20 mouse cellular contexts compared by ENCODE assay signal in genomic region chr3:106074824-106075223, GRCm38 (mm10). TPM values are rescaled to one million over a fixed set of nuclear protein-coding genes. Genes with fewer than 3 reads are reported as not detected.
A peak's percentile ranks its signal among the peaks of the same experiment; 100 is the strongest.
DNase-seq lines count a peak whose midpoint lies in the region; ATAC-seq and TF ChIP-seq lines count a peak whose summit lies in the region.
"Had no signal": no experiment of that assay in that cellular context is flagged by ENCODE, and none has a peak within 500 bp of the region (broad histone marks: within the 10 kb centered on the region; RNA-seq: fewer than 3 reads in every experiment).

No protein-coding gene starts in this region.

- H3K9me3 ChIP-seq in kidney, embryonic 15.5 days (replicated peaks) = no peaks in the 10 kb centered on the region
- no peaks in the 10 kb centered on the region for H3K9me3 ChIP-seq in lung, postnatal 0 days (ENCODE audit: low read length)
- H3K9me3 ChIP-seq in stomach, embryonic 15.5 days = no peaks in the 10 kb centered on the region
- H3K9me3 ChIP-seq in stomach, postnatal 0 days (ENCODE audit: control insufficient read depth, low read length) = no peaks in the 10 kb centered on the region
- H3K9me3 ChIP-seq: embryonic facial prominence, embryonic 12.5 days; forebrain, embryonic 12.5 days; hindbrain, embryonic 10.5 days had no signal

- no peak overlapping the region for H3K9ac ChIP-seq in kidney, embryonic 15.5 days
- H3K9ac ChIP-seq in lung, postnatal 0 days (replicated peaks; ENCODE audit: low read depth) = no peak overlapping the region
- H3K9ac ChIP-seq in stomach, embryonic 15.5 days = no peak overlapping the region
- no peak overlapping the region for H3K9ac ChIP-seq in stomach, postnatal 0 days (ENCODE audit: low read length)
- H3K9ac ChIP-seq: embryonic facial prominence, embryonic 12.5 days; forebrain, embryonic 12.5 days; hindbrain, embryonic 14.5 days had no signal

- no peaks in the 10 kb centered on the region for H3K27me3 ChIP-seq in kidney, embryonic 15.5 days
- no peaks in the 10 kb centered on the region for H3K27me3 ChIP-seq in lung, postnatal 0 days (replicated peaks; ENCODE audit: insufficient read depth, low read length)
- no peaks in the 10 kb centered on the region for H3K27me3 ChIP-seq in stomach, embryonic 15.5 days (replicated peaks)
- no peaks in the 10 kb centered on the region for H3K27me3 ChIP-seq in stomach, postnatal 0 days (ENCODE audit: control insufficient read depth, insufficient read depth, low read length)
- H3K27me3 ChIP-seq: embryonic facial prominence, embryonic 12.5 days; forebrain, embryonic 12.5 days had no signal

- H3K4me1 ChIP-seq in kidney, embryonic 15.5 days = no peaks in the 10 kb centered on the region
- no peaks in the 10 kb centered on the region for H3K4me1 ChIP-seq in lung, postnatal 0 days (ENCODE audit: insufficient read depth, low read depth, low read length)
- no peaks in the 10 kb centered on the region for H3K4me1 ChIP-seq in stomach, embryonic 15.5 days
- H3K4me1 ChIP-seq in stomach, postnatal 0 days (replicated peaks; ENCODE audit: control insufficient read depth, insufficient read depth) = no peaks in the 10 kb centered on the region
- H3K4me1 ChIP-seq: embryonic facial prominence, embryonic 12.5 days; forebrain, embryonic 12.5 days; hindbrain, embryonic 10.5 days had no signal

- DNase-seq in kidney, postnatal 14 days = no peak
- peak; percentile 31 for DNase-seq in lung, postnatal 0 days (ENCODE audit: low spot score)
- DNase-seq in lung, postnatal 4 days = no peak
- DNase-seq in stomach, postnatal 0 days (ENCODE audit: low spot score) = no peak
- no peak for DNase-seq in T-cell, adult 2 months (ENCODE audit: low spot score)
- DNase-seq: adrenal gland, adult 8-10 months; adrenal gland, postnatal 36 days; cerebellum, adult 2 months; cerebellum, postnatal 14 days; embryo, embryonic 11 days; gastrocnemius, postnatal 10 days; heart, adult 18-20 months had no signal

- WGBS in kidney, embryonic 15.5 days = 50% methylated on average over 1 of the region's 1 CpGs
- WGBS in lung, postnatal 0 days = 17% methylated on average over 1 of the region's 1 CpGs
- 35% methylated on average over 1 of the region's 1 CpGs for WGBS in stomach, embryonic 15.5 days
- WGBS in stomach, postnatal 0 days = 18% methylated on average over 1 of the region's 1 CpGs

- H3K27ac ChIP-seq in kidney, embryonic 15.5 days = no peak overlapping the region
- H3K27ac ChIP-seq in lung, postnatal 0 days (ENCODE audit: low read length) = no peak overlapping the region
- no peak overlapping the region for H3K27ac ChIP-seq in stomach, embryonic 15.5 days
- no peak overlapping the region for H3K27ac ChIP-seq in stomach, postnatal 0 days (replicated peaks)
- H3K27ac ChIP-seq: embryonic facial prominence, embryonic 12.5 days; forebrain, embryonic 12.5 days; hindbrain, embryonic 10.5 days; hindbrain, embryonic 14.5 days had no signal

- H3K36me3 ChIP-seq in kidney, embryonic 15.5 days = no peaks in the 10 kb centered on the region
- H3K36me3 ChIP-seq in lung, postnatal 0 days (ENCODE audit: insufficient read depth, low read length) = no peaks in the 10 kb centered on the region
- no peaks in the 10 kb centered on the region for H3K36me3 ChIP-seq in stomach, embryonic 15.5 days
- no peaks in the 10 kb centered on the region for H3K36me3 ChIP-seq in stomach, postnatal 0 days (ENCODE audit: control insufficient read depth, insufficient read depth, low read length)
- H3K36me3 ChIP-seq: embryonic facial prominence, embryonic 12.5 days; forebrain, embryonic 12.5 days; hindbrain, embryonic 10.5 days had no signal

- ATAC-seq in kidney, embryonic 15.5 days (replicated peaks; ENCODE audit: low FRiP score) = 0 out of 2 replicates have a peak, but pooled peaks have one; percentile 43
- no peak for ATAC-seq in lung, postnatal 0 days
- peak; percentile 86 for ATAC-seq in stomach, embryonic 15.5 days (ENCODE audit: insufficient read depth, low FRiP score, low read depth)
- peak; percentile 76; the same call in 1 of the 2 replicates for ATAC-seq in stomach, postnatal 0 days (ENCODE audit: low FRiP score, low TSS enrichment)
- ATAC-seq: forebrain, embryonic 16.5 days had no signal

- no peak overlapping the region for H3K4me2 ChIP-seq in kidney, embryonic 15.5 days
- no peak overlapping the region for H3K4me2 ChIP-seq in lung, postnatal 0 days (replicated peaks; ENCODE audit: low read depth, low read length)
- H3K4me2 ChIP-seq in stomach, embryonic 15.5 days = no peak overlapping the region
- no peak overlapping the region for H3K4me2 ChIP-seq in stomach, postnatal 0 days (replicated peaks; ENCODE audit: low read depth)
- H3K4me2 ChIP-seq: embryonic facial prominence, embryonic 12.5 days; forebrain, embryonic 12.5 days; heart, embryonic 11.5 days; hindbrain, embryonic 14.5 days had no signal

- no peak for TF ChIP-seq EP300 in lung, postnatal 0 days (IDR thresholded peaks at IDR 0.05)
- TF ChIP-seq EP300 in stomach, postnatal 0 days (optimal IDR thresholded peaks at IDR 0.05) = no peak

- TF ChIP-seq CTCF in lung, postnatal 0 days (IDR thresholded peaks at IDR 0.05) = no peak
- no peak for TF ChIP-seq CTCF in stomach, postnatal 0 days (IDR thresholded peaks at IDR 0.05; ENCODE audit: low read depth)

- no peak overlapping the region for H3K4me3 ChIP-seq in kidney, embryonic 15.5 days (replicated peaks)
- H3K4me3 ChIP-seq in lung, postnatal 0 days (ENCODE audit: low read depth, low read length) = no peak overlapping the region
- H3K4me3 ChIP-seq in stomach, embryonic 15.5 days (replicated peaks) = no peak overlapping the region
- H3K4me3 ChIP-seq in stomach, postnatal 0 days (ENCODE audit: low read depth, low read length) = no peak overlapping the region
- H3K4me3 ChIP-seq: embryonic facial prominence, embryonic 12.5 days; forebrain, embryonic 12.5 days; hindbrain, embryonic 10.5 days had no signal

RNA-seq across cellular contexts. Expression of gene Chia1, which starts 38.2 kb away (rescaled TPM):
- 0.13 TPM in 1 of 2 replicates, not detected in the other for polyA plus RNA-seq in kidney, embryonic 15.5 days (2015; fragmentation: Nextera tagmentation; extraction: Ambion mirVana)
- polyA plus RNA-seq in lung, postnatal 0 days (2015; fragmentation: Nextera tagmentation; extraction: Ambion mirVana) = 47.1 and 69.6 TPM in 2 replicates
- 0.10 and 0.24 TPM in 2 replicates for polyA plus RNA-seq in stomach, embryonic 15.5 days (2015; fragmentation: Nextera tagmentation; extraction: Ambion mirVana)
- 1.5 and 1.9 TPM in 2 replicates for polyA plus RNA-seq in stomach, postnatal 0 days (2015; fragmentation: Nextera tagmentation; extraction: Ambion mirVana)
- polyA plus RNA-seq: embryonic facial prominence, embryonic 12.5 days; forebrain, embryonic 12.5 days had no signal

RNA-seq across cellular contexts. Expression of gene Chil5, which starts 42.2 kb away (rescaled TPM):
- polyA plus RNA-seq in kidney, embryonic 15.5 days (2015; fragmentation: Nextera tagmentation; extraction: Ambion mirVana) = not detected in 2 replicates
- 0.20 and 0.30 TPM in 2 replicates for polyA plus RNA-seq in lung, postnatal 0 days (2015; fragmentation: Nextera tagmentation; extraction: Ambion mirVana)
- polyA plus RNA-seq in stomach, embryonic 15.5 days (2015; fragmentation: Nextera tagmentation; extraction: Ambion mirVana) = 0.21 TPM in 1 of 2 replicates, not detected in the other
- 0.17 TPM in 1 of 2 replicates, not detected in the other for polyA plus RNA-seq in stomach, postnatal 0 days (2015; fragmentation: Nextera tagmentation; extraction: Ambion mirVana)
- polyA plus RNA-seq: embryonic facial prominence, embryonic 12.5 days; forebrain, embryonic 12.5 days; forebrain, embryonic 16.5 days; heart, embryonic 11.5 days; hindbrain, embryonic 10.5 days had no signal

Comparison
In these comparisons a context has a peak if more than half of its experiments do, and no peak if none do; other contexts are left out.
1. RNA of gene Chia1, which starts 38.2 kb away (polyA plus RNA-seq): 47.1 to 69.6 TPM in lung, postnatal 0 days; 1.5 to 1.9 TPM in stomach, postnatal 0 days, 0.10 to 0.24 TPM in stomach, embryonic 15.5 days and 0.13 TPM in kidney, embryonic 15.5 days; every median in the first group is over 10 times any median in the second.